Mouse (Mus musculus): ENCODE data around the gene Slc11a2.

GRCm38 (mm10) chr15:100422476-100422875, 2.4 kb downstream of the Slc11a2 start:
- no peak for TF ChIP-seq CTCF (IDR thresholded peaks at IDR 0.05; ENCODE audit: borderline replicate concordance, extremely low read depth, insufficient read depth, insufficient read length)
- TF ChIP-seq POLR2A (IDR thresholded peaks at IDR 0.05; ENCODE audit: borderline replicate concordance, extremely low read depth, insufficient read depth, insufficient read length, poor library complexity, severe bottlenecking): no peak
